Mouse (Mus musculus) hindbrain, embryonic 14.5 days (tissue): ENCODE measurements at regions not wholly inside any gene's neighbourhood (a gene's known extent, or its start where the extent isn't known, plus 50 kb on each side); places are given as distances from the start of the nearest gene placed in this dataset.

Experiments used
- ATAC-seq: fragments of 200-750 bp; cut with Nextera tagmentation; 2 replicates; pipeline ENCODE4 v1.8.0; 2017; ENCODE audit warnings: moderate number of reproducible peaks, mild to moderate bottlenecking, moderate TSS enrichment, moderate library complexity; ENCODE audit not compliant: low FRiP score
- DNase-seq: peaks from one replicate; pipeline ENCODE4 v3.0.0-alpha.2; 2015; ENCODE audit warnings: low spot score
- H3K27ac ChIP-seq: fragments of 300-500 bp; sonication (generic); 2 replicates; pipeline ENCODE4 v1.5.1; 2014; ENCODE audit warnings: mild to moderate bottlenecking, moderate library complexity
- H3K27me3 ChIP-seq: fragments of 300-500 bp; sonication (generic); 2 replicates; pipeline ENCODE4 v1.6.1; 2014; ENCODE audit warnings: mild to moderate bottlenecking, low read length, mixed read lengths; ENCODE audit not compliant: control insufficient read depth, insufficient read depth
- H3K36me3 ChIP-seq: fragments of 300-500 bp; sonication (generic); replicated peaks from 2 replicates; pipeline ENCODE4 v1.6.1; 2014; ENCODE audit not compliant: control insufficient read depth, insufficient read depth
- H3K4me1 ChIP-seq: fragments of 300-500 bp; sonication (generic); replicated peaks from 2 replicates; pipeline ENCODE4 v1.6.1; 2014; ENCODE audit warnings: antibody characterized with exemption, low read length, mixed read lengths; ENCODE audit not compliant: control insufficient read depth, insufficient read depth
- H3K4me2 ChIP-seq: fragments of 300-500 bp; sonication (generic); replicated peaks from 2 replicates; pipeline ENCODE4 v1.6.1; 2014; ENCODE audit warnings: mild to moderate bottlenecking, moderate library complexity
- H3K4me3 ChIP-seq: fragments of 300-500 bp; sonication (generic); replicated peaks from 2 replicates; pipeline ENCODE4 v1.5.1; 2014; ENCODE audit warnings: mild to moderate bottlenecking, low read length
- H3K9ac ChIP-seq: fragments of 300-500 bp; sonication (generic); 2 replicates; pipeline ENCODE4 v1.6.1; 2014
- H3K9me3 ChIP-seq: fragments of 300-500 bp; sonication (generic); 2 replicates; pipeline ENCODE4 v1.6.1; 2016; ENCODE audit warnings: low read length; ENCODE audit not compliant: control insufficient read depth
- WGBS: fragments of 180-500 bp; shearing (Covaris S2); extraction: QIAGEN DNeasy Blood & Tissue Kit; methylation state at CpG from one replicate; pipeline ENCODE4 v1.1.7; 2014; 5-methylcytosine and 5-hydroxymethylcytosine counted together

DNA sequence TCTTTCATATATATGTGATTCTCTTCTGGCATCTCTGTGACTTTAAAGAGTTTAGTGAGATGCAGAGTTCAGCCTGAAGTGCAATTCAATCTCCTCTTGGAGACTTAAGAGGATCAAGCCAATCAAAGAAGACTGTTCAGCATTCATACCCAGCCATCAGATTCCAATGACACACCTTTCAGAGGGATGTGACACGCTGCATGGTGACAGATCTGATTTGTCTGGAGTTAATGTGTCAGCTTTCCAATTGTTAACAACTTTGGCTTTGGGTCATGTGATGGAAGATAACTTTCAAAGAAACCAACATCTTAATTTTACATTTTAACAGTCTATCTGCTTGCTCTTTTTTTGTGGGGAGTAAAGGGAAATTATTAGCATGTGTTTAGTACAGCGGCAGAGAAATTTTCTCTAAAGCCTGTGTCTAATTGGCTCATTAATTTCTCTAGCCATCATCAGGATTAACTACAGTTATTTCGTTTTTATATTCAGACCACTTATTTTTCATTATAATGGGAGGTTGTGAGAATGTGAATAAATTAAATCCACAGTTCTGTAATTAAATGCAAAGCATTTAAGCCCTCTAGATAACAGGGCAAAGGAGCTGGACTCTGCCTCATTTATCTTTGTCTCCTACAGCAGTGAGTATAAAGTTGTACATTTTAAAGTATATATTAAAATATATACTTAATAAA lies 108.2 kb upstream of the Adamts5 start:
- Histone ChIP-seq H3K4me3 (no peak overlapping the region), H3K27ac (no peak overlapping the region), H3K36me3 (no peaks in the 10 kb centered on the region), H3K4me2 (no peak overlapping the region), H3K9ac (no peak overlapping the region), H3K9me3 (no peaks in the 10 kb centered on the region), H3K4me1 (no peaks in the 10 kb centered on the region), H3K27me3 (no peaks in the 10 kb centered on the region)
- no peak for DNase-seq
- ATAC-seq = no peak
- WGBS = 50% methylated on average over 3 of the region's 3 CpGs

DNA sequence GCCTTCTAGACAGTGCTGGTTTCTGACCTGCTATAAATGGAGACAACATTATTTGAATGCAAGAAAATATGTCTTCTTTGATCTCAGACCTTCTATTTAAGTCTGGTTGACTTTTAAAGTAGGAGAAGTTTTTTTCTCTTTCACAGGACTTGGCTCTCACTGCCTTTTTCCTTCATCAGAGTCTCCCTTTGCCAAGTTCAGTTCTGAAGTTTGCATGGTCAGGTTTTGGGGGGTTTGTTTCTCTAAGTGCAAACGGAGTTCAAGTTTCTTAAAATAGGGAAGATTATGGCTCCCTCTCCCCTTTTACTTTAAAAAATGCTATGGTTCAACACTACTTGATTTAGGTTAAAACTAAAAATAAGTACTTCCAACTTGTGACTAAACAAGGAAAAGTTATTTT lies 106.2 kb upstream of the Adamts5 start:
- no peak for ATAC-seq

DNA sequence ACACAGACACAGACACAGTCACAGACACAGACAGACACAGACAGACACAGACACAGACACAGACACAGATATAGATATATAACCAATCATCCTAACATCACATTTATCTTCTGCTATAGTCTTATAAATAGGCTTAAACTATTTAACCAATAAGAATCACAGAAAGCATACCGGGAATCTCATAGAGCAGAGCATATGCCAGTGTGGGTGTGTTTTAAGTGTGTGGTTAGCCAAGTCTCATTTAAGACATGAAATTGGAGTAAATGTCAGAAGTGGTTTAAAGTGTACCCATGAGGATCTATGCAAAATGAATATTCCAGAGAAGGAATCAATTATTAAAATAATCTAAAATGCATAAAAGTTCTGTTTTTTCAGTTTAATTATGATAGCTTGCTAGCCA lies 99.2 kb upstream of the Adamts5 start:
- no peaks in the 10 kb centered on the region for H3K4me1 ChIP-seq
- 98% methylated on average over 1 of the region's 1 CpGs for WGBS
- DNase-seq = no peak
- no peak for ATAC-seq
- H3K4me3 ChIP-seq = no peak overlapping the region
- H3K36me3 ChIP-seq = no peaks in the 10 kb centered on the region
- no peaks in the 10 kb centered on the region for H3K27me3 ChIP-seq
- no peak overlapping the region for H3K27ac ChIP-seq
- H3K9ac ChIP-seq = no peak overlapping the region
- no peaks in the 10 kb centered on the region for H3K9me3 ChIP-seq
- H3K4me2 ChIP-seq = no peak overlapping the region

More for the DNA sequence above, 106.2 kb upstream of the Adamts5 start:
- Histone ChIP-seq H3K36me3 (no peaks in the 10 kb centered on the region), H3K27me3 (no peaks in the 10 kb centered on the region), H3K9ac (no peak overlapping the region), H3K4me1 (no peaks in the 10 kb centered on the region), H3K27ac (no peak overlapping the region), H3K4me3 (no peak overlapping the region), H3K4me2 (no peak overlapping the region), H3K9me3 (no peaks in the 10 kb centered on the region)
- no peak for DNase-seq
- WGBS = 91% methylated on average over 1 of the region's 1 CpGs

DNA sequence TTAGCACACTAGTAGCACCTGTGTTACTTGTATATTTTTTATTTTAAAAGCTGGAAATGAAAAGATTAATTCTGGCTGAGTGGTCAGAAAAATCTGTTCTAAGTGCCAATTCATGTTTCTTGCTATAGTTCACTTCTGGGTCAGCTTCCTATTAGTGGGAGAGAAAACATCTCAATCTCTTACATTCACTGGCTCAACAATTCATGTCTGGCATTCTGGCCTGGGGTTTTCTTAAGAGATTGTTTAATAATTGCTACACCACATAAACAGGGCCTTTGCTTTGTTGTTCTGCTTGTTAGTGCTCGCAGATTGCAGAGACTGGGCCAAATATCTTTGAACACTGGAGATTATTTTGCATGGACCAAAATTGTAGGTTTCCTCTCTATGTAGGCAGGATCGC lies 84.2 kb upstream of the Adamts5 start:
- Histone ChIP-seq H3K4me3 (no peak overlapping the region), H3K4me1 (no peaks in the 10 kb centered on the region), H3K27ac (no peak overlapping the region), H3K27me3 (no peaks in the 10 kb centered on the region), H3K4me2 (no peak overlapping the region), H3K9me3 (no peaks in the 10 kb centered on the region), H3K36me3 (no peaks in the 10 kb centered on the region), H3K9ac (no peak overlapping the region)
- DNase-seq (no peak), ATAC-seq (no peak)
- 86% methylated on average over 2 of the region's 2 CpGs for WGBS

GRCm38 (mm10) chr16:85977102-85977501 lies 75.5 kb upstream of the Adamts5 start:
- H3K4me3 ChIP-seq = no peak overlapping the region
- no peaks in the 10 kb centered on the region for H3K4me1 ChIP-seq
- H3K4me2 ChIP-seq = no peak overlapping the region
- no peaks in the 10 kb centered on the region for H3K27me3 ChIP-seq
- ATAC-seq (no peak), DNase-seq (no peak)
- H3K36me3 ChIP-seq = no peaks in the 10 kb centered on the region
- WGBS = 76% methylated on average over 2 of the region's 2 CpGs
- no peak overlapping the region for H3K27ac ChIP-seq
- H3K9me3 ChIP-seq = no peaks in the 10 kb centered on the region
- no peak overlapping the region for H3K9ac ChIP-seq

- no peaks in the 10 kb centered on the region for H3K27me3 ChIP-seq
- WGBS = 62% methylated on average over 4 of the region's 4 CpGs
- no peaks in the 10 kb centered on the region for H3K9me3 ChIP-seq
- H3K4me1 ChIP-seq = 0 out of 2 replicates have a peak, but pooled peaks cover 4% of the 10 kb centered on the region
- no peak overlapping the region for H3K27ac ChIP-seq
- H3K9ac ChIP-seq = no peak overlapping the region
- ATAC-seq = no peak
- no peaks in the 10 kb centered on the region for H3K36me3 ChIP-seq
- no peak for DNase-seq
- no peak overlapping the region for H3K4me3 ChIP-seq
- H3K4me2 ChIP-seq = no peak overlapping the region
Observed at GRCm38 (mm10) chr16:85966892-85967444, 65.3 kb upstream of the Adamts5 start.

- no peaks in the 10 kb centered on the region for H3K36me3 ChIP-seq
- no peaks in the 10 kb centered on the region for H3K9me3 ChIP-seq
- no peak for DNase-seq
- H3K4me3 ChIP-seq = no peak overlapping the region
- H3K4me2 ChIP-seq = no peak overlapping the region
- 0 out of 2 replicates have a peak, but pooled peaks cover 4% of the 10 kb centered on the region for H3K4me1 ChIP-seq
- no peak overlapping the region for H3K9ac ChIP-seq
- H3K27ac ChIP-seq = no peak overlapping the region
- 86% methylated on average over 4 of the region's 4 CpGs for WGBS
- ATAC-seq = no peak
- no peaks in the 10 kb centered on the region for H3K27me3 ChIP-seq
Observed at GRCm38 (mm10) chr16:85966251-85966650, 64.6 kb upstream of the Adamts5 start.

GRCm38 (mm10) chr16:85964352-85965210 lies 63.0 kb upstream of the Adamts5 start:
- ATAC-seq (peak; percentile 43; the same call in 1 of the 2 replicates), DNase-seq (no peak)
- Histone ChIP-seq H3K4me2 (no peak overlapping the region), H3K9me3 (no peaks in the 10 kb centered on the region), H3K9ac (no peak overlapping the region), H3K4me3 (no peak overlapping the region), H3K27me3 (no peaks in the 10 kb centered on the region), H3K27ac (no peak overlapping the region), H3K36me3 (no peaks in the 10 kb centered on the region), H3K4me1 (0 out of 2 replicates have a peak, but pooled peaks cover 4% of the 10 kb centered on the region)
- 38% methylated on average over 2 of the region's 2 CpGs for WGBS

DNA sequence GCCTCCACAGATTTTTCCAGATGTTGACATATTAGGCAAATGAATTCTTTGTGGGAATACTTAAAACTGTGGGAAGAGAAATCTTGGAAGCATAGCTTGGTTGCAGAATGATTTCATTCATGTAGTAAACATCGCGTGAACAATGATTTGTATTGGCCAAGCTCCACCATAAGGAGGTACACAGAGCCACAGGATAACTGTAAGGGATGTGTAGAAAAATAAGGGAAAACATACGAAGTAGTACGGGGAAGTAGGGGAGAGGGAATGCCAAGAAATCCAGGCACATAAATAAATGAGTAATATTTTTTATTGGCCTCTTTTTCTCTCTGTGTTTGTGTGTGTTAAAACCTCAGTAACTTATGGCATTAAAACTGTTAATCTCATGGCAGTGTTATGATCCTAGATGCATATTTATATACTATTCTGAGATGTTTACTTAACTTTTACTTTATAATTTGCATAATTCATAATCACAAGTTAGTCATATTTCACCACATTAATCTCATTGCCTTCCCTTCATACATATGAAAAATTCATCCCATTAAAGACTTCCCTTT lies 54.5 kb upstream of the Adamts5 start:
- no peaks in the 10 kb centered on the region for H3K36me3 ChIP-seq
- no peak overlapping the region for H3K4me2 ChIP-seq
- H3K4me3 ChIP-seq = no peak overlapping the region
- H3K27ac ChIP-seq = no peak overlapping the region
- no peaks in the 10 kb centered on the region for H3K4me1 ChIP-seq
- no peak overlapping the region for H3K9ac ChIP-seq
- no peak for ATAC-seq
- no peaks in the 10 kb centered on the region for H3K9me3 ChIP-seq
- DNase-seq = no peak
- 94% methylated on average over 4 of the region's 4 CpGs for WGBS
- no peaks in the 10 kb centered on the region for H3K27me3 ChIP-seq
